Mouse (Mus musculus): ENCODE results near the gene Bap1.

The Bap1 gene

DNA sequence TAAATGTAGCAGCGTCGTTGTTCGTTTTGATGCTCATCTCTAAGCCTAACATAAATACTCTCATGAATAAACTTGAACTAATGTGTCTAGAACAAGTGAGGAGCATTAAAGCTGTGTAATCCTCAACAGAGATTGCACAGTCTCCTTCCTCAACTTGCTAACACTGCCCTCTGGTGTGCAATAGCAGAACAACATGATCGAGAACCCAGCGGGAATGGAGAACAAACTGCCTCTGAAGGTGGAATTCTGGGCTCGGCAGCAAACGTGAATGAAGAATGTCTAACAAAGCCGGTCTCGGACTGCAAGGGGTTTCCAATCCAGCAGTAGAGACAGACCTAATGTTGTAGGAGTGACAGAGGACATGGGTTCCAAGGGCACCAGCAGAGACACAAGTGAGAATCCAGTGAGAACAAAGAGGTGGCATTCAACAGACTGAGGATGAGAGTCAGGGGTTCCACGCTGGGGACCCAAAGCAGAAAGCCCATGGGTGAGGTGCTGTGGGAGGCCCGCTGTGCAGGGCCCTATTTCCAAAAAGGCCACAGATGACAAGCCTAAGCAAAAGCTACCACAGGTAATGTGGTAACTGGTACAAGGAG is 17.2 kb upstream of the Bap1 start:
- no peak for DNase-seq (ENCODE audit: low spot score)

- no peak for DNase-seq (ENCODE audit: low spot score)
These were observed 14.0 kb upstream of the Bap1 start for GRCm38 (mm10) chr14:31237101-31237882.

GRCm38 (mm10) chr14:31240528-31240927 is 10.7 kb upstream of the Bap1 start:
- no peak for DNase-seq (ENCODE audit: low spot score)

DNA sequence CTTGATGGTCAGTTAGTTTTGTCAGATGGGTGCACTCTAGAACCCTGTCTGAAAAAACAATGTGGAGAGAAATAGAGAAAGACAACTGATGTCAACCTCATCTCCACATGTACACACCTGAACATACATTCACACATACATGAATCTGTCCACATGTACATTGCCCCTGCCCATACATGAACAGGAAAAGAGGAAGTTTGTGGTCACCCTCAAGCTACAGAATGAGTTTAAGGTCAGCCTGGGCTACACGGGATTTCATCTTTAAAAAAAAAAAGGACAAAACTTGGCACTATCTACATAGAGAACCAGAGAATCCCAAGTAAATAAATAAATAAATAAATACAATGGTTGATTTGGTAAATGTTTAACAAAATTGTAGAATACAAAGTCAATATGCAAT is 6.5 kb upstream of the Bap1 start:
- no peak for DNase-seq (ENCODE audit: low spot score)

GRCm38 (mm10) chr14:31245946-31246345 is 5.3 kb upstream of the Bap1 start:
- DNase-seq (ENCODE audit: low spot score): no peak

- DNase-seq (ENCODE audit: low spot score): no peak
These were observed 2.9 kb upstream of the Bap1 start for GRCm38 (mm10) chr14:31248396-31248795.

DNA sequence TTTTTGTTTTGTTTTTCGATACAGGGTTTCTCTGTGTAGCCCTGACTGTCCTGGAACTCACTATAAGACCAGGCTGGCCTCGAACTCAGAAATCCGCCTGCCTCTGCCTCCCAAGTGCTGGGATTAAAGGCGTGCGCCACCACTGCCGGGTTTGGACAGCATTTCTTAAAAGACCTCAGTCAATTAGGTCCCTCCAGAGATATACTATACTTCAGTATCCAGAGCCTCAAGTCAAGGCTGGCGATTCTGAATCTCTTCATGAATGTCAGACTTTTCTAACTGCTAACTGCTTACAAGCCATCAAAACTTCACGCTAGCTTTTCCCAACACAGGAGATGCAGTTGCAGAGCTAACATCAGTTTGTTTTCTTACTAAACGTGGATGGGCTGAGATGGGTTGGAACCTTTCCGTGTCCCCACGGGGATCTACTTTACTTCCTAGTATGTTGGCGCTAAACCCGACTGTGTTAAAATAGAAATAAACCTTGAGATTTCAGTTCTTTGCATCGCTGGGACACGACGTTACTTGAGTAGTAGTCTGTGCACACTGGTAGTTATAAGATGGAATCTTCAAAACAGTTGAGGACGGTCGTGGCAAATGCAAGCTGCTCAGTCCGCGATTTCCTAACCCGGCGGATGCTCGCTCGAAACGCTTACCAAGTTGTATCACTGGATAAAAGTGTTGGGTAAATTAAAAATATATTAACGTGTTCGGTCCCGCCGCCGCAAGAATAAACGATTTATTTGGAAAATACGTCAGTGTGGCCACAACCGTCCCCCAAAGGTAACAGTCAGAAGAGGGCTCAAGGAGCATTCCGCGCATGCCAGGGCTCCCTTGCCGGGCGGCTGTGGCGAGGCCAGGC is 797 bp upstream of the Bap1 start:
- no peak for DNase-seq (ENCODE audit: low spot score)

DNA sequence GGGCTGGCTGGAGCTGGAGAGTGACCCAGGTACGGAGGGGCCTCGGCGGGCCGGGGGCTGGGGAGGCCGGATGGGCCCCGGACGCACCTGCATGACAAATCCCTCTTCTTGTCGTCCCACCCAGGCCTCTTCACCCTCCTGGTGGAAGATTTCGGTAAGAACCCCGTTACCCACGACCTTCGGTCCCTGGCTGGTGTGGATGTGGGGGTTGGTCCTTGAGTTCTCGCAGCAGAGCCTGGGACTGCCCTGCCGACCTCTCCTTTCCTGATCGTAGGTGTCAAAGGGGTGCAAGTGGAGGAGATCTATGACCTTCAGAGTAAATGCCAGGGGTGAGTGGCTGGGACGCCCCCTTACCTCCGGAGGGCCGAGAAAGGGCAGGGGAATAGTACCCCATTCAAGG is 376 bp downstream of the Bap1 start:
- DNase-seq (ENCODE audit: low spot score): no peak

GRCm38 (mm10) chr14:31252091-31252490 is 841 bp downstream of the Bap1 start:
- no peak for DNase-seq (ENCODE audit: low spot score)

DNA sequence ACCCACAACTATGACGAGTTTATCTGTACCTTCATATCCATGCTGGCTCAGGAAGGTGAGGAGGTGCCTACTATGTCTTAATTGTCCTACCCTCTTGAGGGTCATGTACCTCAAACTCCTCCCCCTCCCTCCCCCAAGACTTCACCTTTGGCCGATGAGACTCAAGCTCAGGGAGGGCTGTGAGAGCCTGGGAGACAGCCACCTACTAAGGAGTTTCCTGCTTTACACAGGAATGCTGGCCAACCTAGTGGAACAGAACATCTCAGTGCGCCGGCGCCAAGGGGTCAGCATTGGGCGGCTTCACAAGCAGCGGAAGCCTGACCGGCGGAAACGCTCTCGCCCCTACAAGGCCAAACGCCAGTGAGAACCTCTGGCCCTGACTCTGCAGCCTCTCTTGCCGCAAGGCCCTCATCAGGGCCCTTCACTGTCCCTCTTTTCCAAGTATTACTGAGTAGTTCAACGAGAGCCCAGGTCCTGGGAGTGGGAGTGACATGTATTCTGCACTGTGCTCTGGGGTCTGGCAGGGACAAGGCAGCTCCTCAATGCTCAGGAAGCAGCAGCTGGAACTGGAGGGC is 7.3 kb downstream of the Bap1 start:
- no peak for DNase-seq (ENCODE audit: low spot score)

DNA sequence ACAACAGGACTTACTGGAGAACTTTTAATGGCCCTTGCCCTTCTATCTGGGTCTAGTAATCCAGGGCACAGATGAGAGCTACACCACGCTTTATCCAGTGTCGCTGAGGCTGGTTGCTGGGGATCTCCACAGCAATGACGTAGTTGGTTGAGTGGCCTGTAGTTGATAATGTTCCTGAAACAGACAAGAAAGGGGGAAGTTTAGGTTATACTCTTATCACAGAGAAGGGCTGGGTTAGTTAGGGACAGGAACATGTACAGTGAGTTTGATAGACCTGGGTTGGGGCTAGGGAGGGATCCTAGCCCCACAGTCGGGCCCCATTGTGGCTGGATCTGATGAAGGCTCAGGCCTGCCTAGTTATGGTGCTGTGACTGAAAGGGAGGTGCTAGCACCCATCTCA is 9.1 kb downstream of the Bap1 start:
- DNase-seq (ENCODE audit: low spot score): no peak

- no peak for DNase-seq (ENCODE audit: low spot score)
These were observed 9.7 kb downstream of the Bap1 start for GRCm38 (mm10) chr14:31260932-31261331.

DNA sequence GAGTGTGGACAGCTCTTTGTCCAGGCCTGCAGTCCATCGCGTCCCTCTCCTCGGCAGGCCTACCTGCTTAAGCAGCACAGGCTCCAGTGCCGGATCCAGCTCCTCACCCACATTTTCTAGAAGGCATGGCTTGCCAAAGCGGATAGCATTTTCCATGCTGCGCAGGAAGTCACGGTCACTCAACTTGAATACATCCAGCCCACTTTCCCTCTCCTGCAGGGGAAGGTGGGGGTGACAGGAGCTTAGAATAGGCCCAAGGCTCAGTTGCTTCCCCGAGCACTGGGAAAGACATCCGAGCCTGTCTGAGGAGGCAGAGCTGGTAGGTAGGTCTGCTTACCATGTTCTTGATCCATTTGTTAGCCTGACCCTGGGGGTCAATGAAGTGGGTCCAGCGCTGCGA is 16.4 kb downstream of the Bap1 start:
- DNase-seq (ENCODE audit: low spot score): no peak

DNA sequence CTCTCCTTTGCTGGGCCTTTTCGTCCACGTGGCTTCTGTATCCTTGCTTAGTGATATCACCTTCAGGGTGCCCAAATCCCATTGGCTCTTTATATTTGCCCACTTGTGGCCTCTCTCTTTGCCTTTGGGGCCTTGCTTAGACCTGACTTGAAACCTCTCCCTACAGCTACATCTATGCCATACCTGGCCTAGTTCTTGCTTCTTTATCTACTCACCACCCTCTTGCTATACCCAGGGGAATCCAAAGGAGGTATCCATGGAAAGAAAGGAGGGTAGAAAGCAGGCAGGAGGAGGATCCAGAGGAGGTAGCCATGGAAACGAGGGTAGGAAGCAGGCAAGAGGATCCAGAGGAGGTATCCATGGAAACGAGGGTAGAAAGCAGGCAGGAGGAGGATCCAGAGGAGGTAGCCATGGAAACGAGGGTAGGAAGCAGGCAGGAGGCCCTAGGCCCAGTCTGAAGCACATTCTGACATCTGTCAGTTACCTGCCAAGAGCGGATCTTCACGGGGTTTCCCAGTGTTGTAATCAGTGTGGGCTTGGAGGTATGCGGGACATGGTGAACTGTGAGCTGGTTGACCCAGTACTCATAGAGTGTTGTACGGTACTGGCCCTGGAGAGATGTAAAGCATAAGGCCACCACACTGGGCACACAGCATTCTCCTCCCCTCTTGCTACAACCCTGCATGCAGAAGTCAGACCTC is 17.2 kb downstream of the Bap1 start:
- no peak for DNase-seq (ENCODE audit: low spot score)

- peak; percentile 71 for DNase-seq (ENCODE audit: low spot score)
These were observed 18.3 kb downstream of the Bap1 start for GRCm38 (mm10) chr14:31269456-31270100.

DNA sequence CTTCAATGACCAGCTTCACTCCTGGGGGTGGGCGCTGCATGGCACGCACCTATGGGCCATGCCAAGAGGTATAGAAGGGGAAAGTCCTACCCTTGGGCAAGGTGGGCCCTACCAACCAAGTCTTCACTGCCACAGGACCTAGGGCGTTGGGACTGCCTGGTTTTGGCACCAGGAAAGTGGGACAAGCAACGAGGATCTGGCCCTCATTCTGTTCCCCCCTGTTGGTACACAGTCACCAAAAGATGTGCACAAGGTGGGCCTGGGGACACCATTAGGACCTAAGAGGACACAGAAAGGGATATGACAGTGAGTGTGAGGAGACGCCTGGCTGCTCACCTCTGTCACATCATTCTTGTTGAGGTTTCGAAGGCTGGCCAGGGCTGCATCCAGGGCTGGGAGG is 19.9 kb downstream of the Bap1 start:
- no peak for DNase-seq (ENCODE audit: low spot score)

- peak; percentile 52 for DNase-seq (ENCODE audit: low spot score)
These were observed 20.9 kb downstream of the Bap1 start for GRCm38 (mm10) chr14:31272164-31272563.

DNA sequence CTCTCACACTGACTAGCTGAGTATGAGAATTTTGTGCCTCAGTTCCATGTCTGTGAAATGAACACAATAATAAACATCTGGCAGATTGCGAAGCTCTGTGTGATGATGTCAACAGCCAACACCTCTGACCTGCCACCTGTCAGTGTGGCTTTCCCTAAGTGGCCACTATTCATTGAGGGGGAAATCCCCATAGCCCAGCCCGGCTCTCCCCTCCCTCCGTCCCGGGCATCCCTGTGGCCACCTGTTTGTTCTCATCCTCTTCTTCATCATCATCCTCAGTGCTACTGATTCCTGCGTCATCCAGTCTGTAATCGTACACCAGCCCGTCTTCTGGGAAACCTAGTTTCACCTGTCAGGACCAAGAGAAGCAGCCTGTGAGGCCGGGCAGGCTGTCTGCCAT is 34.5 kb downstream of the Bap1 start:
- no peak for DNase-seq (ENCODE audit: low spot score)
